Mouse (Mus musculus) forebrain, embryonic 14.5 days (tissue): ENCODE results near the gene Zmynd8. TPM values are rescaled to one million over a fixed set of nuclear protein-coding genes. Genes with fewer than 3 reads are reported as not detected.

Source experiments
- ATAC-seq: fragments of 200-750 bp; cut with Nextera tagmentation; 2 replicates; pipeline ENCODE4 v1.8.0; 2017; ENCODE audit warnings: mild to moderate bottlenecking, moderate library complexity
- DNase-seq: peaks from one replicate; pipeline ENCODE4 v3.0.0-alpha.2; 2015; ENCODE audit warnings: low spot score
- H3K27ac ChIP-seq: fragments of 300-500 bp; sonication (generic); 2 replicates; pipeline ENCODE4 v1.5.1; 2014; ENCODE audit warnings: low read depth, mild to moderate bottlenecking, control low read depth, low read length, moderate library complexity
- H3K27me3 ChIP-seq: fragments of 300-500 bp; sonication (generic); replicated peaks from 2 replicates; pipeline ENCODE4 v1.6.1; 2014; ENCODE audit warnings: low read length, control low read depth, mixed read lengths; ENCODE audit not compliant: control insufficient read depth, insufficient read depth
- H3K36me3 ChIP-seq: fragments of 300-500 bp; sonication (generic); 2 replicates; pipeline ENCODE4 v1.6.1; 2014; ENCODE audit warnings: low read length, control low read depth; ENCODE audit not compliant: control insufficient read depth, insufficient read depth
- H3K4me1 ChIP-seq: fragments of 300-500 bp; sonication (generic); 2 replicates; pipeline ENCODE4 v1.6.1; 2014; ENCODE audit warnings: antibody characterized with exemption, low read length, control low read depth; ENCODE audit not compliant: control insufficient read depth, insufficient read depth
- H3K4me2 ChIP-seq: fragments of 300-500 bp; sonication (generic); 2 replicates; pipeline ENCODE4 v1.6.1; 2014; ENCODE audit warnings: mild to moderate bottlenecking, control low read depth, low read length
- H3K4me3 ChIP-seq: fragments of 300-500 bp; sonication (generic); 2 replicates; pipeline ENCODE4 v1.5.1; 2014; ENCODE audit warnings: low read depth, low read length, control low read depth
- H3K9ac ChIP-seq: fragments of 300-500 bp; sonication (generic); 2 replicates; pipeline ENCODE4 v1.6.1; 2014; ENCODE audit warnings: mild to moderate bottlenecking, low read length, control low read depth, moderate library complexity
- H3K9me3 ChIP-seq: fragments of 300-500 bp; sonication (generic); replicated peaks from 2 replicates; pipeline ENCODE4 v1.6.1; 2016; ENCODE audit warnings: low read length, control low read depth, mixed read lengths; ENCODE audit not compliant: control insufficient read depth
- WGBS: fragments of 180-500 bp; shearing (Covaris S2); extraction: QIAGEN DNeasy Blood & Tissue Kit; methylation state at CpG from one replicate; pipeline ENCODE4 v1.1.7; 2014; 5-methylcytosine and 5-hydroxymethylcytosine counted together
- polyA plus RNA-seq: library from polyadenylated mRNA; unstranded; fragments of >200 nt; fragmentation: Nextera tagmentation; extraction: Ambion mirVana; gene quantifications from 2 replicates; pipeline ENCODE4 v1.2.1, GENCODE M21; 2014

The Zmynd8 gene
- polyA plus RNA-seq = 43.3 and 58.0 TPM in 2 replicates

GRCm38 (mm10) chr2:165898202-165899194, at the start of gene Zmynd8:
Zmynd8 (minus strand) TSS chr2:165899016.
- ATAC-seq (no peak), DNase-seq (no peak)
- H3K4me3 ChIP-seq = no peak within 1 kb of the TSS
- 43% methylated on average over 23 of the region's 23 CpGs for WGBS
- no peaks in the 10 kb centered on the region for H3K27me3 ChIP-seq
- no peak within 1 kb of the TSS for H3K9ac ChIP-seq
- peaks cover 8% of the 10 kb centered on the region; the same call in 1 of the 2 replicates for H3K4me1 ChIP-seq
- no peak within 1 kb of the TSS for H3K27ac ChIP-seq
- no peak within 1 kb of the TSS for H3K4me2 ChIP-seq
- H3K9me3 ChIP-seq = no peaks in the 10 kb centered on the region
- H3K36me3 ChIP-seq = no peaks in the 10 kb centered on the region

GRCm38 (mm10) chr2:165948007-165948406, 49.2 kb upstream of the Zmynd8 start:
- H3K4me2 ChIP-seq = no peak overlapping the region
- DNase-seq (no peak), ATAC-seq (no peak)
- H3K27me3 ChIP-seq = no peaks in the 10 kb centered on the region
- no peak overlapping the region for H3K4me3 ChIP-seq
- WGBS = 39% methylated on average over 1 of the region's 1 CpGs
- no peaks in the 10 kb centered on the region for H3K36me3 ChIP-seq
- H3K9ac ChIP-seq = no peak overlapping the region
- H3K27ac ChIP-seq = no peak overlapping the region
- H3K9me3 ChIP-seq = no peaks in the 10 kb centered on the region
- H3K4me1 ChIP-seq = no peaks in the 10 kb centered on the region

GRCm38 (mm10) chr2:165946046-165946564, 47.3 kb upstream of the Zmynd8 start:
- no peak overlapping the region for H3K4me3 ChIP-seq
- H3K9ac ChIP-seq = no peak overlapping the region
- H3K27me3 ChIP-seq = no peaks in the 10 kb centered on the region
- H3K4me2 ChIP-seq = no peak overlapping the region
- no peaks in the 10 kb centered on the region for H3K4me1 ChIP-seq
- H3K27ac ChIP-seq = no peak overlapping the region
- ATAC-seq (no peak), DNase-seq (no peak)
- no peaks in the 10 kb centered on the region for H3K36me3 ChIP-seq
- WGBS = 82% methylated on average over 1 of the region's 1 CpGs
- H3K9me3 ChIP-seq = no peaks in the 10 kb centered on the region

GRCm38 (mm10) chr2:165944576-165945351, 45.9 kb upstream of the Zmynd8 start:
- 77% methylated on average over 11 of the region's 11 CpGs for WGBS
- no peak overlapping the region for H3K4me2 ChIP-seq
- H3K9me3 ChIP-seq = no peaks in the 10 kb centered on the region
- H3K4me1 ChIP-seq = no peaks in the 10 kb centered on the region
- ATAC-seq (no peak), DNase-seq (no peak)
- no peaks in the 10 kb centered on the region for H3K27me3 ChIP-seq
- no peak overlapping the region for H3K4me3 ChIP-seq
- no peaks in the 10 kb centered on the region for H3K36me3 ChIP-seq
- no peak overlapping the region for H3K27ac ChIP-seq
- H3K9ac ChIP-seq = no peak overlapping the region

DNA sequence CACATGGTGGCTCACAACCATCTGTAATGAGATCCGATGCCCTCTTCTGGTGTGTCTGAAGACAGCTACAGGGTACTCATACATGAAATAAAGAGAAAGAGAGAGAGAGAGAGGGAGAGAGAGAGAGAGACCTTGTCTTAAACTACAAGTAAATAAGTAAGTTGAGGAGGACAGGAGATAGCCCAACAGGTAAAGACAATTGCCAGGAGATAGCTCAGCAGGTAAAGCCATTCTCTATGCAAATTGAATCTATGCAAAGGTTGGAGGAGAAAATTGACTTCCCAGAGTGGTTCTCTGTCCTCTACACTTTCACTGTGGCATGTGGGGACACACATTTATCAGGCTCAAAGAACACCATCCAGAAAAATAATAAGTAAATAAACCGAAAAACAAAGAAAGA, 44.3 kb upstream of the Zmynd8 start:
- ATAC-seq = no peak
- H3K27ac ChIP-seq = no peak overlapping the region
- 94% methylated on average over 2 of the region's 2 CpGs for WGBS

GRCm38 (mm10) chr2:165936106-165936505, 37.3 kb upstream of the Zmynd8 start:
- Histone ChIP-seq H3K9ac (no peak overlapping the region), H3K27ac (no peak overlapping the region), H3K4me3 (no peak overlapping the region), H3K4me2 (no peak overlapping the region), H3K36me3 (no peaks in the 10 kb centered on the region), H3K9me3 (no peaks in the 10 kb centered on the region), H3K27me3 (no peaks in the 10 kb centered on the region), H3K4me1 (no peaks in the 10 kb centered on the region)
- 75% methylated on average over 12 of the region's 12 CpGs for WGBS
- no peak for ATAC-seq
- no peak for DNase-seq

More for the DNA sequence above, 44.3 kb upstream of the Zmynd8 start:
- no peak overlapping the region for H3K4me2 ChIP-seq
- DNase-seq = no peak
- H3K4me3 ChIP-seq = no peak overlapping the region
- no peaks in the 10 kb centered on the region for H3K27me3 ChIP-seq
- no peaks in the 10 kb centered on the region for H3K36me3 ChIP-seq
- no peak overlapping the region for H3K9ac ChIP-seq
- no peaks in the 10 kb centered on the region for H3K4me1 ChIP-seq
- H3K9me3 ChIP-seq = no peaks in the 10 kb centered on the region

GRCm38 (mm10) chr2:165927705-165928104, 28.9 kb upstream of the Zmynd8 start:
- no peak for ATAC-seq
- DNase-seq = no peak
- 97% methylated on average over 16 of the region's 16 CpGs for WGBS
- H3K4me2 ChIP-seq = no peak overlapping the region
- no peak overlapping the region for H3K4me3 ChIP-seq
- no peaks in the 10 kb centered on the region for H3K27me3 ChIP-seq
- H3K9me3 ChIP-seq = no peaks in the 10 kb centered on the region
- H3K36me3 ChIP-seq = no peaks in the 10 kb centered on the region
- no peak overlapping the region for H3K27ac ChIP-seq
- no peaks in the 10 kb centered on the region for H3K4me1 ChIP-seq
- H3K9ac ChIP-seq = no peak overlapping the region

DNA sequence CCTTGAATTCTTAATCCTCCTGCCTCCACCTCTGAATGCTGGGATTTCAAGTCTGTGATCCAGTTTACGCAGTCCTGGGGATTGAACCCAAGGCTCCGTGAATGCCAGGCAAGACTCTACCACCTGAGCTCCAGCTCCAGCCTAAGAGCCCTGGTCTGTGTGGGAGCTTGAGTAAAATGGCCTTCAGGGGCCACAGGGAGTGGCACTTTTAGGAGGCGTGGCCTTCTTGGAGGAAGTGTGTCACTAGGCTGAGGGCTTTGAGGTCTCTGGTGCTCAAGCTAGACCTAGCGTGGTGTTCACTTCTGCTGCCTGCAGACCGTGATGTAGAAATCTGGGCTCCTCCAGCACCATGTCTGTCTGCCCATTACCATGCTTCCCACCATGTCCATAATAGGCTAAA, 27.4 kb upstream of the Zmynd8 start:
- no peak for ATAC-seq
- Histone ChIP-seq H3K9me3 (no peaks in the 10 kb centered on the region), H3K4me3 (no peak overlapping the region), H3K27ac (no peak overlapping the region), H3K4me1 (no peaks in the 10 kb centered on the region), H3K36me3 (no peaks in the 10 kb centered on the region), H3K27me3 (no peaks in the 10 kb centered on the region), H3K9ac (no peak overlapping the region), H3K4me2 (no peak overlapping the region)
- no peak for DNase-seq
- 91% methylated on average over 5 of the region's 5 CpGs for WGBS
